Mouse (Mus musculus) lung, postnatal 0 days (tissue): ENCODE measurements at regions not wholly inside any gene's neighbourhood (a gene's known extent, or its start where the extent isn't known, plus 50 kb on each side); places are given as distances from the start of the nearest gene placed in this dataset.
A peak's percentile ranks its signal among the peaks of the same experiment; 100 is the strongest.

ENCODE experiments used
- ATAC-seq: fragments of 200-750 bp; cut with Nextera tagmentation; 2 replicates; pipeline ENCODE4 v1.8.0; 2017; ENCODE audit warnings: moderate library complexity
- DNase-seq: peaks from one replicate; pipeline ENCODE4 v3.0.0-alpha.2; 2016; ENCODE audit warnings: low spot score
- H3K27ac ChIP-seq: fragments of 300-500 bp; sonication (generic); 2 replicates; pipeline ENCODE4 v1.5.1; 2014; ENCODE audit warnings: antibody characterized with exemption, mild to moderate bottlenecking, low read length, mixed read lengths
- H3K27me3 ChIP-seq: fragments of 300-500 bp; sonication (generic); replicated peaks from 2 replicates; pipeline ENCODE4 v1.6.1; 2014; ENCODE audit warnings: low read length, mixed read lengths; ENCODE audit not compliant: insufficient read depth
- H3K36me3 ChIP-seq: fragments of 300-500 bp; sonication (generic); 2 replicates; pipeline ENCODE4 v1.6.1; 2014; ENCODE audit warnings: low read length, mixed read lengths; ENCODE audit not compliant: insufficient read depth
- H3K4me1 ChIP-seq: fragments of 300-500 bp; sonication (generic); 2 replicates; pipeline ENCODE4 v1.6.1; 2014; ENCODE audit warnings: antibody characterized with exemption, low read depth, low read length, mixed read lengths; ENCODE audit not compliant: insufficient read depth
- H3K4me2 ChIP-seq: fragments of 300-500 bp; sonication (generic); replicated peaks from 2 replicates; pipeline ENCODE4 v1.6.1; 2014; ENCODE audit warnings: low read depth, mild to moderate bottlenecking, low read length, moderate library complexity, mixed read lengths
- H3K4me3 ChIP-seq: fragments of 300-500 bp; sonication (generic); 2 replicates; pipeline ENCODE4 v1.5.1; 2014; ENCODE audit warnings: low read depth, low read length
- H3K9ac ChIP-seq: fragments of 300-500 bp; sonication (generic); replicated peaks from 2 replicates; pipeline ENCODE4 v1.6.1; 2014; ENCODE audit warnings: low read depth, mild to moderate bottlenecking
- H3K9me3 ChIP-seq: fragments of 300-500 bp; sonication (generic); 2 replicates; pipeline ENCODE4 v1.6.1; 2016; ENCODE audit warnings: low read length, mixed read lengths
- CTCF ChIP-seq: IDR thresholded peaks from 2 replicates; pipeline ENCODE4 v1.5.1; 2016; ENCODE audit warnings: antibody characterized with exemption, mild to moderate bottlenecking
- EP300 ChIP-seq: IDR thresholded peaks from 2 replicates; pipeline ENCODE4 v1.6.1; 2016; ENCODE audit warnings: antibody characterized with exemption, mild to moderate bottlenecking, control low read depth
- WGBS: fragments of 180-500 bp; shearing (Covaris S2); extraction: QIAGEN DNeasy Blood & Tissue Kit; methylation state at CpG from one replicate; pipeline ENCODE4 v1.1.7; 2014; 5-methylcytosine and 5-hydroxymethylcytosine counted together

DNA sequence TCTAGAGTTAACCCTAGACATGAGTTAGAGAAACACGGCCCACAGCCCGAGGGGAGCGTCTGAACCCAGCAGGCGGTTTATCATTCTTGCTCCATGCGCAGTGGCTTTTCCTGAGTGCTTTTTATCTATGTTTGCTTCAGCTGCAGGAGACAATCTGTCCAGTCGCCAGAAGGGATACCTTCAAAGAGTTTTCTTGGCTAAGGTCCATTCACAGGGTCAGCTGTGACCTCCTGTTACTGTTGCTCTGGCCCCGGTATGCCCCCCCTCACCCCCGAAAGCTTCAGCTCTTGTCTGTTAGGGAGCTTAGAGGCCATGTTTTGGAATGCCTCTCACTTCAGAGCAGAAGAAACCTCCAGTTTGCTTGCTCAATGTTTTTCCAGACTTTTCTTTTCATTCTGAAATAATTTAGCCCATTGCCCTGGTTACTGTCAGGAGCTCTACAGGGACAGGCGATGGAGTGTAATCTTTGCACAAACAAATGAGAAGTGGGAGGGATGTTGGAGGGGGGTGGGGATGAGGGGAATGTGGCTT lies 51.2 kb upstream of the Slc1a3 start:
- 13% methylated on average over 9 of the region's 9 CpGs for WGBS
- peak; percentile 30; the same call in 1 of the 2 replicates for ATAC-seq
- H3K9ac ChIP-seq, result no peak overlapping the region
- no peaks in the 10 kb centered on the region for H3K9me3 ChIP-seq
- no peak overlapping the region for H3K4me2 ChIP-seq
- TF ChIP-seq EP300, result no peak
- no peak for TF ChIP-seq CTCF
- H3K27me3 ChIP-seq, result no peaks in the 10 kb centered on the region
- no peaks in the 10 kb centered on the region for H3K4me1 ChIP-seq
- 0 out of 2 replicates have a peak overlapping the region, but pooled peaks have one; percentile 26 for H3K27ac ChIP-seq
- H3K4me3 ChIP-seq, result no peak overlapping the region
- DNase-seq, result peak; percentile 62
- H3K36me3 ChIP-seq, result no peaks in the 10 kb centered on the region

DNA sequence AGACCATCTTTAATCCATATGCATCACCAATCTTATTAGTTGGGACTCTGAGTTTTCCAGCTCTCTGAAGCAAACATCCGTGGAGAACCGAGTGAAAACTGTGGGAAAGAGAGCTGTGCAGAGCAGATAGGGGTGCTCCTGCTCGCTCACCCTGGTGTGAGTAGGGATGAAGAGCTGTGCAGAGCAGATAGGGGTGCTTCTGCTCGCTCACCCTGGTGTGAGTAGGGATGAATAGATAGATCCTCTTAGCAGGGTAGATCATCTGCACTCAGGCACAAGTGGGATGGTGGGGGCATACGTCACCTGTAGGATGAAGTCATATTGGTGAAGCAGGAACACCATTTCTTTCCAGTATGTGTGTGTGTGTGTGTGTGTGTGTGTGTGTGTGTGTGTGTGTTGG lies 50.6 kb upstream of the Slc1a3 start:
- H3K4me3 ChIP-seq, result no peak overlapping the region
- H3K4me2 ChIP-seq, result no peak overlapping the region
- no peaks in the 10 kb centered on the region for H3K36me3 ChIP-seq
- ATAC-seq (no peak), DNase-seq (no peak)
- H3K4me1 ChIP-seq, result no peaks in the 10 kb centered on the region
- no peaks in the 10 kb centered on the region for H3K27me3 ChIP-seq
- no peak overlapping the region for H3K9ac ChIP-seq
- H3K27ac ChIP-seq, result no peak overlapping the region
- H3K9me3 ChIP-seq, result no peaks in the 10 kb centered on the region
- 78% methylated on average over 5 of the region's 5 CpGs for WGBS
- TF ChIP-seq EP300 (no peak), CTCF (no peak)
